Mouse (Mus musculus): ENCODE results near the gene Sag.

The Sag gene

GRCm38 (mm10) chr1:87854851-87855251 is 51.4 kb downstream of the Sag start:
- peak; percentile 60 to 67 for DNase-seq

GRCm38 (mm10) chr1:87855522-87855921 is 52.0 kb downstream of the Sag start:
- no peak for DNase-seq

GRCm38 (mm10) chr1:87856823-87857222 is 53.3 kb downstream of the Sag start:
- DNase-seq, result no peak

- DNase-seq, result no peak
These were observed 54.6 kb downstream of the Sag start for GRCm38 (mm10) chr1:87858031-87858430.

GRCm38 (mm10) chr1:87858529-87858928 is 55.0 kb downstream of the Sag start:
- no peak for DNase-seq

- peak in 1 of 2 experiments; percentile 38 for DNase-seq
These were observed 60.1 kb downstream of the Sag start for GRCm38 (mm10) chr1:87863602-87864001.

- no peak for DNase-seq
These were observed 61.4 kb downstream of the Sag start for GRCm38 (mm10) chr1:87864889-87865288.

GRCm38 (mm10) chr1:87866672-87867071 is 63.2 kb downstream of the Sag start:
- no peak for DNase-seq

GRCm38 (mm10) chr1:87871546-87871945 is 68.1 kb downstream of the Sag start:
- DNase-seq, result peak in 1 of 2 experiments; percentile 67

GRCm38 (mm10) chr1:87873081-87873480 is 69.6 kb downstream of the Sag start:
- no peak for DNase-seq

- DNase-seq, result no peak
These were observed 72.6 kb downstream of the Sag start for GRCm38 (mm10) chr1:87876065-87876464.

GRCm38 (mm10) chr1:87877552-87878283 is 74.2 kb downstream of the Sag start:
- DNase-seq, result no peak

GRCm38 (mm10) chr1:87879034-87879433 is 75.6 kb downstream of the Sag start:
- DNase-seq, result no peak

GRCm38 (mm10) chr1:87879494-87880325 is 76.2 kb downstream of the Sag start:
- peak; percentile 91 to 92 for DNase-seq

GRCm38 (mm10) chr1:87880326-87880627 is 76.8 kb downstream of the Sag start:
- no peak for DNase-seq

- no peak for DNase-seq
These were observed 77.4 kb downstream of the Sag start for GRCm38 (mm10) chr1:87880856-87881255.

- no peak for DNase-seq
These were observed 78.2 kb downstream of the Sag start for GRCm38 (mm10) chr1:87881726-87882125.

- DNase-seq, result no peak
These were observed 79.1 kb downstream of the Sag start for GRCm38 (mm10) chr1:87882554-87882953.

GRCm38 (mm10) chr1:87890960-87891359 is 87.5 kb downstream of the Sag start:
- no peak for DNase-seq

GRCm38 (mm10) chr1:87891634-87892033 is 88.2 kb downstream of the Sag start:
- peak; percentile 60 to 76 for DNase-seq

- DNase-seq, result no peak
These were observed 89.0 kb downstream of the Sag start for GRCm38 (mm10) chr1:87892499-87892898.

- no peak for DNase-seq
These were observed 89.9 kb downstream of the Sag start for GRCm38 (mm10) chr1:87893414-87893813.
